Mouse (Mus musculus): ENCODE results near the gene Mttp. TPM values are rescaled to one million over a fixed set of nuclear protein-coding genes. Genes with fewer than 3 reads are reported as not detected.

Gene Mttp
- polyA plus RNA-seq, 2 experiments = 16.0 to 30.7 TPM

DNA sequence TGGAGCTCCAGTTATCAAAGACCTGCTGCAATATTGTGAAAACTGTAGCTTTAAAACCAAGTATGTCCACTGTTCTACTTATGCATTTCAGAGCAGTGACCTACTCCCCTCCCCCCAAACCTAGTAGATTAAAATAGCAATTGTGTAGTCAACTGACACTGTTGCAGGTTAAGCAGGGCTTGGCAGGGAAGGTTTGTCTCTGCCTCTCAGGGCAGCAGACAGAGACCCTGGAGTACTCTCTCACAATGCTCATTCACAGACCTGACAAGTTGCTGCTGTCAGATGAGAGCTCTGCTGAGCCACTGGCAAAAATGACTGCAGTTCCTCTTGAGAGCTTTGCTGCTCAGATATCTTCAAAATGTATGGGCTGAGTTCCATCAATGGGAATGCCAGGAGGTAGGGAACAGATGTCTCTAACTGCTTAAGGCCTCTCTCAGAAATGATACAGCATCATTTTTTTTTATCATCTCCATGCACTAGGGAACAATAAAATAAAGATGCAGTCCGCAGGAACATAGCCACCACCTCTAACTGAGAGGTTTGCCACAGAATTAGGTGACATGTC lies 61.6 kb downstream of the Mttp start:
- Histone ChIP-seq H3K36me3 (replicated peaks; ENCODE audit: control insufficient read depth, insufficient read depth, low read depth) (no peaks in the 10 kb centered on the region), H3K4me3 (ENCODE audit: insufficient read depth in 1 of 2, low read depth in 2 of 2, low read length in 2 of 2) (no peak overlapping the region), H3K4me2 (ENCODE audit: low read depth) (no peak overlapping the region), H3K9me3 (ENCODE audit: control insufficient read depth, low read length) (no peaks in the 10 kb centered on the region), H3K27ac (no peak overlapping the region), H3K27me3 (ENCODE audit: control insufficient read depth, insufficient read depth, low read length) (no peaks in the 10 kb centered on the region), H3K4me1 (replicated peaks; ENCODE audit: control insufficient read depth in 2 of 2, insufficient read depth in 2 of 2, low read length in 1 of 2) (no peaks in the 10 kb centered on the region), H3K9ac (replicated peaks) (no peak overlapping the region)
- WGBS (ENCODE audit: insufficient replicate concordance) = 58% methylated on average over 1 of the region's 1 CpGs
- TF ChIP-seq CTCF (IDR thresholded peaks at IDR 0.05; ENCODE audit: low read depth) (no peak), EP300 (IDR thresholded peaks at IDR 0.05; ENCODE audit: low read depth) (no peak)
- no peak for DNase-seq (ENCODE audit: low read depth in 3 of 3, low spot score in 3 of 3)
- no peak for ATAC-seq (ENCODE audit: insufficient read depth)

DNA sequence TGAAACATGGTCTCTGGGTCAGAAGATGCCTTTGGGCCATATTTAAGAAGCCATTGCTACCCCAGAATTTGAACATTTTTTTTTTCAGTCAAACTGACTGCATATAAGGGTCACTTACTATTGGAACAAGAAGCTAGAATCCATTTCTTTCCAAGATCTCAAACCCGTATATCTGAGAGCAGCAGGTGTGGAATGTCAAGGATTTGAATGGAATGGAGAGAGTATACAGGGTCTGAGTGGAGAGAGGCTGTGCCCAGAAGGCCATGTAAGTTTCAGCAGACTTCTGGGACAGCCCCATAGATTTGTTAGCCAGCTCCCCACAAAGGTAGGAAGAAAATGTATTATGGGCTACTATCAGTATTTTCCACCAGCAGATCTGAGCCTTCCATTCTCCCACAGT lies 66.1 kb downstream of the Mttp start:
- Histone ChIP-seq H3K36me3 (replicated peaks; ENCODE audit: control insufficient read depth, insufficient read depth, low read depth) (no peaks in the 10 kb centered on the region), H3K4me2 (ENCODE audit: low read depth) (no peak overlapping the region), H3K27ac (no peak overlapping the region), H3K4me3 (ENCODE audit: insufficient read depth in 1 of 2, low read depth in 2 of 2, low read length in 2 of 2) (no peak overlapping the region), H3K9ac (replicated peaks) (no peak overlapping the region), H3K27me3 (ENCODE audit: control insufficient read depth, insufficient read depth, low read length) (no peaks in the 10 kb centered on the region), H3K9me3 (ENCODE audit: control insufficient read depth, low read length) (no peaks in the 10 kb centered on the region), H3K4me1 (replicated peaks; ENCODE audit: control insufficient read depth in 2 of 2, insufficient read depth in 2 of 2, low read length in 1 of 2) (no peaks in the 10 kb centered on the region)
- WGBS (ENCODE audit: insufficient replicate concordance) = 54% methylated on average over 1 of the region's 1 CpGs
- DNase-seq (ENCODE audit: low read depth in 3 of 3, low spot score in 3 of 3) (no peak), ATAC-seq (ENCODE audit: insufficient read depth) (no peak)
- no peak for TF ChIP-seq EP300 (IDR thresholded peaks at IDR 0.05; ENCODE audit: low read depth)
- TF ChIP-seq CTCF (IDR thresholded peaks at IDR 0.05; ENCODE audit: low read depth) = no peak

DNA sequence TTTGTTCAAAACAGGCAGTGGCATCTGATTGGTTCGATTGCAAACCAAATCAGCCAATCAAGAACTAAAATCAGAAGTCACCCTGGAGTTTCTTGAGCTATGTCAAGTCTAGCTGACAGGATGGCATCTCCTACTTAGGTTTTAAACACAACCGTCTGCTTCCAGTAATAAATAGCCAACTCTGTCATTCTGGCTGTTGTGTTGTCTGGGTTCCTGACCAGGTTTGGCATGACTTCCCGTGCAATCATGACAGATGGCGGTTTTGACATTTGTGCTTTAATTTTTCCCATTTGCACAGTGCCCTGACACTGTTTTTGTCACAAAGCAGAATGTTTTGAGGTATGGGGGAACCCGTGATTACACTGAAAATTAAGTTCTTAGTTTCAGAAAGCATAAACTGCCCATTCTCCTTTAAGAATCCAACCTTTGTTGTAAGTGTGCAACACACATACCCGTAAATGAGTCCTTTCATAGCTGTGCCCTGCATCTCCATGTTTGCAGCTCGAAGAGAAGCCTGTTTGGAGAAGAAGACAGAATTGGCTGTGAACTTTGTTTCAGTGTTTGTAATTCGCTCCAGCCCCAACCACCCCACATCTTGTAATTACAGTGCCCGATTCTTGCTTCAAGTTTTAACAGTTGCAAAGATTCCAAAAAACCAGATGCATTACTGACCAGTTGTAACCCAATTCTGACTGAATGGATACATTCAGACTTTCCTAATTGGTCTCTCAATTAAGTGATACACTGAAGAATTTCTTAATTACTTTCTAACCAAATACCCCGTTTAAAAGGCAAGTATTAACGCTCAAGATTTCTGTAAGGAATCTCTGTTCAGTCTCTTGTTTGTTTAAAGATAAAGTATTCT lies 67.1 kb downstream of the Mttp start:
- no peak overlapping the region for H3K4me2 ChIP-seq (ENCODE audit: low read depth)
- no peak overlapping the region for H3K4me3 ChIP-seq (ENCODE audit: insufficient read depth in 1 of 2, low read depth in 2 of 2, low read length in 2 of 2)
- DNase-seq (ENCODE audit: low read depth in 3 of 3, low spot score in 3 of 3) (no peak), ATAC-seq (ENCODE audit: insufficient read depth) (no peak)
- H3K9ac ChIP-seq (replicated peaks) = no peak overlapping the region
- no peaks in the 10 kb centered on the region for H3K9me3 ChIP-seq (ENCODE audit: control insufficient read depth, low read length)
- no peak overlapping the region for H3K27ac ChIP-seq
- no peak for TF ChIP-seq EP300 (IDR thresholded peaks at IDR 0.05; ENCODE audit: low read depth)
- TF ChIP-seq CTCF (IDR thresholded peaks at IDR 0.05; ENCODE audit: low read depth) = no peak
- H3K36me3 ChIP-seq (replicated peaks; ENCODE audit: control insufficient read depth, insufficient read depth, low read depth) = no peaks in the 10 kb centered on the region
- no peaks in the 10 kb centered on the region for H3K4me1 ChIP-seq (replicated peaks; ENCODE audit: control insufficient read depth in 2 of 2, insufficient read depth in 2 of 2, low read length in 1 of 2)
- H3K27me3 ChIP-seq (ENCODE audit: control insufficient read depth, insufficient read depth, low read length) = no peaks in the 10 kb centered on the region
- 62% methylated on average over 11 of the region's 11 CpGs for WGBS (ENCODE audit: insufficient replicate concordance)

DNA sequence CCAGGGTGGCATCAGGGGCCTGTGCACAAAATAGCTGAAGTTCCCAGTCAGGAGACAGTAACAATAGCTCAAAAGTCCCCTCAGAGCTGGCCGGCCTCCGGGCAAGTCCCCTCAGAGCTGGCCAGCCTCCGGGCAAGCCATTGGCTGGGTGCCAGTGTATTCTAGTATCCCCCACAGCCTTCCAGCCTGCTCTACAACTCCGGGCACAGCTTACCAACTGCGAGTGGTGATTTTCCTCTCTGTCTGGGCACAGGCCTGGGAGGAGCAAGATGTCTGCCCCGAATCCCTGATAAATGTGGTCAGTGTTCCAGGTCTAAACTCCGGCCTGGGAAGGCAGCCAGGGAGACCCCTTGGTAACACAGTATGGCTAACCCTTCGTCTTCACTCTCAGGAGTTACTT lies 69.6 kb downstream of the Mttp start:
- DNase-seq (ENCODE audit: low read depth in 3 of 3, low spot score in 3 of 3) (no peak), ATAC-seq (ENCODE audit: insufficient read depth) (no peak)
- no peak overlapping the region for H3K9ac ChIP-seq (replicated peaks)
- no peaks in the 10 kb centered on the region for H3K9me3 ChIP-seq (ENCODE audit: control insufficient read depth, low read length)
- no peaks in the 10 kb centered on the region for H3K36me3 ChIP-seq (replicated peaks; ENCODE audit: control insufficient read depth, insufficient read depth, low read depth)
- WGBS (ENCODE audit: insufficient replicate concordance) = 61% methylated on average over 8 of the region's 8 CpGs
- no peak overlapping the region for H3K4me3 ChIP-seq (ENCODE audit: insufficient read depth in 1 of 2, low read depth in 2 of 2, low read length in 2 of 2)
- no peak overlapping the region for H3K4me2 ChIP-seq (ENCODE audit: low read depth)
- no peaks in the 10 kb centered on the region for H3K4me1 ChIP-seq (replicated peaks; ENCODE audit: control insufficient read depth in 2 of 2, insufficient read depth in 2 of 2, low read length in 1 of 2)
- no peak overlapping the region for H3K27ac ChIP-seq
- TF ChIP-seq CTCF (IDR thresholded peaks at IDR 0.05; ENCODE audit: low read depth) = no peak
- no peak for TF ChIP-seq EP300 (IDR thresholded peaks at IDR 0.05; ENCODE audit: low read depth)
- no peaks in the 10 kb centered on the region for H3K27me3 ChIP-seq (ENCODE audit: control insufficient read depth, insufficient read depth, low read length)

DNA sequence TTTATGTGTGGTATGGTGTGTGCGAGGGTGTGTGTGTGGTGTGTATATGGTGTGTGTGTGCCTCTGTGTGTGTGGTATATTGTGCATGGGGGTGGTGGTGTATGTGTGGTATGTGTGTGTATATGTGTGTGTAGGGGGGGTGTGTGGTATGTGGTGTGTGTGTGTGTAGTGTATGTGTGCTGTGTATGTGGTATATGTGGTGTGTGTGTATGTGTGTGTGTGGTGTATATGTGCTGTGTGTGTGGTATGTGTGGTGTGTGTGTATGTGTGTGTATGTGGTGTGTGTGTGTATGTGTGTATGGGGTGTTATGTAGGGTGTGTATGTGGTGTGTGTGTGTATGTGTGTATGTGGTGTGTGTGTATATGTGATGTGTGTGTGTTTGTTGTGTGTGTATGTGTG lies 70.6 kb downstream of the Mttp start:
- no peak for DNase-seq (ENCODE audit: low read depth in 3 of 3, low spot score in 3 of 3)
- H3K4me1 ChIP-seq (replicated peaks; ENCODE audit: control insufficient read depth in 2 of 2, insufficient read depth in 2 of 2, low read length in 1 of 2) = no peaks in the 10 kb centered on the region
- no peak overlapping the region for H3K9ac ChIP-seq (replicated peaks)
- no peak overlapping the region for H3K4me3 ChIP-seq (ENCODE audit: insufficient read depth in 1 of 2, low read depth in 2 of 2, low read length in 2 of 2)
- ATAC-seq (ENCODE audit: insufficient read depth) = no peak
- WGBS (ENCODE audit: insufficient replicate concordance) = 81% methylated on average over 1 of the region's 1 CpGs
- TF ChIP-seq EP300 (IDR thresholded peaks at IDR 0.05; ENCODE audit: low read depth) (no peak), CTCF (IDR thresholded peaks at IDR 0.05; ENCODE audit: low read depth) (no peak)
- no peaks in the 10 kb centered on the region for H3K9me3 ChIP-seq (ENCODE audit: control insufficient read depth, low read length)
- H3K27me3 ChIP-seq (ENCODE audit: control insufficient read depth, insufficient read depth, low read length) = no peaks in the 10 kb centered on the region
- no peak overlapping the region for H3K4me2 ChIP-seq (ENCODE audit: low read depth)
- H3K27ac ChIP-seq = no peak overlapping the region
- H3K36me3 ChIP-seq (replicated peaks; ENCODE audit: control insufficient read depth, insufficient read depth, low read depth) = no peaks in the 10 kb centered on the region
